Mouse (Mus musculus) lung, embryonic 16.5 days (tissue): ENCODE measurements at regions not wholly inside any gene's neighbourhood (a gene's known extent, or its start where the extent isn't known, plus 50 kb on each side); places are given as distances from the start of the nearest gene placed in this dataset.

ENCODE experiments used
- ATAC-seq: fragments of 200-750 bp; cut with Nextera tagmentation; 2 replicates; pipeline ENCODE4 v1.8.0; 2017; ENCODE audit warnings: low read depth, mild to moderate bottlenecking, moderate library complexity
- H3K27ac ChIP-seq: fragments of 300-500 bp; sonication (generic); 2 replicates; pipeline ENCODE4 v1.5.1; 2014; ENCODE audit warnings: mild to moderate bottlenecking, control low read depth, low read length
- H3K27me3 ChIP-seq: fragments of 300-500 bp; sonication (generic); 2 replicates; pipeline ENCODE4 v1.6.1; 2014; ENCODE audit warnings: low read depth, low read length, mixed read lengths; ENCODE audit not compliant: control insufficient read depth, insufficient read depth
- H3K36me3 ChIP-seq: fragments of 300-500 bp; sonication (generic); 2 replicates; pipeline ENCODE4 v1.6.1; 2014; ENCODE audit warnings: low read length; ENCODE audit not compliant: control insufficient read depth, insufficient read depth
- H3K4me1 ChIP-seq: fragments of 300-500 bp; sonication (generic); replicated peaks from 2 replicates; pipeline ENCODE4 v1.6.1; 2014; ENCODE audit warnings: low read length, mixed read lengths; ENCODE audit not compliant: control insufficient read depth, insufficient read depth
- H3K4me2 ChIP-seq: fragments of 300-500 bp; sonication (generic); 2 replicates; pipeline ENCODE4 v1.6.1; 2014; ENCODE audit warnings: low read depth, low read length, control low read depth
- H3K4me3 ChIP-seq: fragments of 300-500 bp; sonication (generic); 2 replicates; pipeline ENCODE4 v1.5.1; 2014; ENCODE audit warnings: mild to moderate bottlenecking, low read length, control low read depth
- H3K9ac ChIP-seq: fragments of 300-500 bp; sonication (generic); 2 replicates; pipeline ENCODE4 v1.6.1; 2014; ENCODE audit warnings: low read length, control low read depth
- H3K9me3 ChIP-seq: fragments of 300-500 bp; sonication (generic); 2 replicates; pipeline ENCODE4 v1.6.1; 2016; ENCODE audit warnings: low read length; ENCODE audit not compliant: control insufficient read depth
- WGBS: fragments of 180-500 bp; shearing (Covaris S2); extraction: QIAGEN DNeasy Blood & Tissue Kit; methylation state at CpG from one replicate; pipeline ENCODE4 v1.1.7; 2014; 5-methylcytosine and 5-hydroxymethylcytosine counted together

GRCm38 (mm10) chr10:9420741-9421140 is 254.3 kb downstream of the Samd5 start:
- ATAC-seq = no peak
- no peak overlapping the region for H3K9ac ChIP-seq
- 69% methylated on average over 4 of the region's 4 CpGs for WGBS
- no peak overlapping the region for H3K4me2 ChIP-seq
- H3K27me3 ChIP-seq = no peaks in the 10 kb centered on the region
- no peaks in the 10 kb centered on the region for H3K4me1 ChIP-seq
- no peaks in the 10 kb centered on the region for H3K9me3 ChIP-seq
- H3K27ac ChIP-seq = no peak overlapping the region
- H3K4me3 ChIP-seq = no peak overlapping the region
- no peaks in the 10 kb centered on the region for H3K36me3 ChIP-seq

DNA sequence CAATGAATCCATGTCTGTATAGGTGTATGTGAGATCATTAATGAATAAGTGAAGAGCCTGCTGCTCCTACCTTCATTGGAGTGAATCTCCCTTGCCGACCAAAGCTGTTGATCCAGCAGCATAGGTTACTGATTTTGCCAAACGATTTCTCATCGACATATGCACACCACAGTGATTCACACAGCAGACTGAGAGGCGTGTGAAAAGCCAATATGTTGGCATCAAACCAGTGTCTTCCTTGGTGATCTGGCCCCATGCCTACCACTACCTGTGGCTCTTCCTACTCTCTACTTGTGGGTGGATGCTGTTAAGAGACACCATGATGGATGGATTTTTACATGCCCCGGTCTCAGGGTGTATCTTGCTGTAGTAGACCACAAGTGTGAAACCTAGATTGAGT is 258.3 kb downstream of the Samd5 start:
- H3K9me3 ChIP-seq = no peaks in the 10 kb centered on the region
- H3K4me1 ChIP-seq = no peaks in the 10 kb centered on the region
- H3K27me3 ChIP-seq = no peaks in the 10 kb centered on the region
- no peak overlapping the region for H3K27ac ChIP-seq
- H3K9ac ChIP-seq = no peak overlapping the region
- H3K4me2 ChIP-seq = no peak overlapping the region
- no peaks in the 10 kb centered on the region for H3K36me3 ChIP-seq
- H3K4me3 ChIP-seq = no peak overlapping the region
- 93% methylated on average over 5 of the region's 5 CpGs for WGBS
- ATAC-seq = no peak

GRCm38 (mm10) chr10:9406101-9406500 is 268.9 kb downstream of the Samd5 start:
- Histone ChIP-seq H3K27ac (no peak overlapping the region), H3K9ac (no peak overlapping the region), H3K4me1 (no peaks in the 10 kb centered on the region), H3K27me3 (no peaks in the 10 kb centered on the region), H3K36me3 (no peaks in the 10 kb centered on the region), H3K4me2 (no peak overlapping the region), H3K4me3 (no peak overlapping the region), H3K9me3 (no peaks in the 10 kb centered on the region)
- ATAC-seq = no peak
- WGBS = 81% methylated on average over 4 of the region's 4 CpGs

- no peaks in the 10 kb centered on the region for H3K36me3 ChIP-seq
- H3K27ac ChIP-seq = no peak overlapping the region
- H3K9ac ChIP-seq = no peak overlapping the region
- H3K4me1 ChIP-seq = no peaks in the 10 kb centered on the region
- WGBS = 94% methylated on average over 2 of the region's 2 CpGs
- H3K4me2 ChIP-seq = no peak overlapping the region
- H3K9me3 ChIP-seq = no peaks in the 10 kb centered on the region
- no peak for ATAC-seq
- no peak overlapping the region for H3K4me3 ChIP-seq
- H3K27me3 ChIP-seq = no peaks in the 10 kb centered on the region
Observed at GRCm38 (mm10) chr10:9405417-9405816, 269.6 kb downstream of the Samd5 start.

DNA sequence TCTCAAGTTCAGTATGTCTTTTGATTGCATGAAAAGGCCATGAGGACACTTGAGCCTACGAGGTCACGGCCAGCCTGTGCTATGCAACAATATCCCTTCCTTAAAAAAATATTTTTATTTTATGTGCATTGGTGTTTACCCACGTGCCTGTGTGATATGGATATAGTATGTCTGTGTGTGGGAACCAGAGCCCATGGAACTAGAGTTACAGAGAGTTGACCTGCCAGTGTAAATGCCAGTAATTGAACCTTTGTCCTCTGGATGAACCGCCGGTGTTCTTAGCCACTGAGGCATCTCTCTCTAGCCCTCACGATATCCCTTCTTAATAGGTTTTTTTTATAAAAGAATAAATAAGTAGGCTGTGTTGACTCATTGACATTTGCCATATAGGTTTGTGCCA is 270.0 kb downstream of the Samd5 start:
- H3K9ac ChIP-seq = no peak overlapping the region
- H3K4me2 ChIP-seq = no peak overlapping the region
- 75% methylated on average over 6 of the region's 6 CpGs for WGBS
- H3K4me1 ChIP-seq = no peaks in the 10 kb centered on the region
- H3K27ac ChIP-seq = no peak overlapping the region
- H3K9me3 ChIP-seq = no peaks in the 10 kb centered on the region
- no peaks in the 10 kb centered on the region for H3K36me3 ChIP-seq
- no peak for ATAC-seq
- no peaks in the 10 kb centered on the region for H3K27me3 ChIP-seq
- no peak overlapping the region for H3K4me3 ChIP-seq

DNA sequence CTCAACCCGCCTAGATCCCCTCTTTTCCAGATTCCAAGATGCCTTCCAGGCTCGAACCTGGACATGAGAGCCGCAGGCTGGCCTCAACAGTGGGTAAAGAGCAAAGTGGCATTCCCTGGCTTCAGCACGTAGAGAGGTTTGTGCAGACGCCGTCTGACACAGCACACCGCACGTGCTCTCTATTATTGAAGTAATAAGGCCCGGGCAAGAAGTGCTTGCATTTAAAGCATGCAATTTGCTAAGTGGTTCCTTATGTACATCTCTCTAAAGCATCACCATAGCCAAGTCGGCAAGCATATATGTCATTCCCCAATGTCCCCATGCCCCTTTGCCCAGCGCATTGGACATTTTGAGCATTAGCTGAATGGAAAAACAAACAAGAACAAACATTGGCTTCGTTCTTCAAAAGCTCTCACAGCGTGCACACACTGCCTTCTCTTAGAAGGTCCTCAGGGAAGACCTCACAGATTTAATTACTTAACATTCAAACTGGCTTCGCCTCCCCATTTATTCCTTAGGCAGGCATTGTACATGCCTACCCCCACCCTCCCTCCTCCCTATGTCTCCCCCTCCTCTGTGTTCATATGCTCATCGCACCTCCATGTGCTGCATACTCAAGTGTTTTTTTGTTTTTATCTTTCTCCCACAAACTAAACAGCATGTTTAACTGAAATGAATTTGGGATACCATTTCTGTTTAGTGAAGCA is 273.9 kb downstream of the Samd5 start:
- Histone ChIP-seq H3K36me3 (no peaks in the 10 kb centered on the region), H3K4me1 (no peaks in the 10 kb centered on the region), H3K4me2 (no peak overlapping the region), H3K27ac (no peak overlapping the region), H3K9me3 (no peaks in the 10 kb centered on the region), H3K4me3 (no peak overlapping the region), H3K9ac (no peak overlapping the region), H3K27me3 (no peaks in the 10 kb centered on the region)
- 77% methylated on average over 15 of the region's 15 CpGs for WGBS
- no peak for ATAC-seq

DNA sequence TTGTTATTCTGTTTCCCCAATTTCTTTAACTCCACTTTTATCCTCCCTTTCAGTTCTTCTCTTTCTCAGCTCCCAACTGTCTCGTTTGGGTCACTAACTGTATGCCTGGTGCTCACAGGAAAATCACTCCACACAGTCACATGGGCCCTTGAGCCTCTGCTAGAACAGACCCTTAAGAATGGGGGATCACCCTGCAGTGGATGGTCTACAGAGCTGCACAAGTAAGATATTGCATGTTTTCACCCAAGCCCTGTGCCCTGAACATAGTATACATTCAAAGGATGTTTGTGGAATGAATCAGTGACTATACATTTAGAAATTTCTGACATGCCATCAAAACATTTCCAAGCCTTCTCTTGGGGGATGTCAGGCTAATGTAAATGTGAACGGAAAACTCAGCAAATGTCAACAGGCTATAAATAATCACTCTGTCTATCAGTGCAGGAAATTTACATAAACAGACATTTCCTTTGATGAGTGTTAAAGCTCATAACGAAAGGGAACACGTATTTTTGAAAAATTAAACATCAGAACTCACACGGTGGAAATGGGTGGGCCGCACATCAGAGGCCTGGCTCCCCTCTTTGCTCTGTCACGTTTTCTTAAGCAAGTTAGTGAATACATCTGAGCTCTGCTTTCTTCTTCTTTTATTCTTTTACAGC is 297.4 kb downstream of the Samd5 start:
- Histone ChIP-seq H3K27ac (no peak overlapping the region), H3K4me1 (peaks cover 6% of the 10 kb centered on the region), H3K27me3 (no peaks in the 10 kb centered on the region), H3K4me2 (no peak overlapping the region), H3K9ac (no peak overlapping the region), H3K36me3 (no peaks in the 10 kb centered on the region), H3K9me3 (no peaks in the 10 kb centered on the region), H3K4me3 (no peak overlapping the region)
- WGBS = 26% methylated on average over 7 of the region's 7 CpGs
- ATAC-seq = peak; percentile 71

DNA sequence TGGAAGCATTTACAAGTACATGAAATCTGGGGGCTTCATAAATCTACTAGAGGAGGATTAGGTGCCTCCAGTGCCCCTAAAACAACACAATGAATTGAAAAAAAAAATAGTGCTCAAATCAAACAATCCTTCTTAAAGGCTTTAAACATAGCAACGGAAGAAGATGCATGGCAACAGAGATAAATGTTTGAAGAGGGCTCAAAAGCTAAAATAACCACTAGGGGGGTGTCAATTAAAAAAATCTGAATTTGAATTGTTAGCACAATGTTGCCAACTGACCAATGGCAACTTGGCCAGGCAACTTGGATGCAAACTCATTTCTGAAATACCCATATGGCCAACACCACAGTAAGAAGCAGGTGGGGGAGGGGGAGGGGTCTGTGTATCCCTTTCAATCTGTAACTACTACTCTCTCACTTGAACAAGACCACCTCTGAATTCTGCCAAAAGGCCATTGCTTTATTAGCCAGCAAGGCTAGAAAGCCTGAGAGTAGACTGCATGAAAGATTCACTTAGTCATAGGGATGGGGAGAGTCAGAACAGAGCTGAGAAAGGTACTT is 312.6 kb downstream of the Samd5 start:
- no peak for ATAC-seq
- Histone ChIP-seq H3K27ac (no peak overlapping the region), H3K4me2 (no peak overlapping the region), H3K4me3 (no peak overlapping the region), H3K4me1 (no peaks in the 10 kb centered on the region), H3K36me3 (no peaks in the 10 kb centered on the region), H3K9ac (no peak overlapping the region), H3K27me3 (no peaks in the 10 kb centered on the region), H3K9me3 (no peaks in the 10 kb centered on the region)
- WGBS = 53% methylated on average over 1 of the region's 1 CpGs

DNA sequence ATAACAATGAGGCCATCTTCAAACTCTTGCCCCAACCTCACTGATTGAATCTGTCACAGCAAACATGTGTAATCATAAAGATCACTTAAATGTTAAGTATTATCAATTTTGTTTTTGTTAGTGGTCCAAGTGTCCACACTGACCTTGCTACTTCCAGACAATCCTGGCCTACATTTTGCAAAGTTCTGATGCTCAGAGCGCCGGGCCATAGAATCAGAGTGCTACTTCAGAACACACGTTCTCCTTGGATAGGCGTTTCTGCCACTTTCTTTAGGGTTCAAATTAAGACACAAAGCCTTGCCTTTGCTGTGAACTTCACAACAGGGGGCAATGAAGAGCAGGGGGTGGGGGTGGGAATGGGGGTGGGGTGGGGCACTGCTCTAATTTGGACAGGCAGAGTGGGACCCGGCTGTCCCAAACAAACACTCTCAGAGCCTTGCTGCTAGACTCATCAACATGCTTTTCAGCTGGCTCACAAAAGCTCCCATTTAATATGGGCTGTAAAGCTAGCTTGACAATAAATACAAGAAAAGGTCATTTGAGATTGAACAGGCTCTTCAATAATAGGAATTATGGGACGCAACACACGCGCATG is 336.7 kb downstream of the Samd5 start:
- no peak overlapping the region for H3K4me3 ChIP-seq
- no peak for ATAC-seq
- H3K9me3 ChIP-seq = no peaks in the 10 kb centered on the region
- 87% methylated on average over 8 of the region's 8 CpGs for WGBS
- H3K4me2 ChIP-seq = no peak overlapping the region
- H3K4me1 ChIP-seq = no peaks in the 10 kb centered on the region
- H3K27ac ChIP-seq = no peak overlapping the region
- H3K9ac ChIP-seq = no peak overlapping the region
- no peaks in the 10 kb centered on the region for H3K27me3 ChIP-seq
- H3K36me3 ChIP-seq = no peaks in the 10 kb centered on the region
